Mouse (Mus musculus) limb, embryonic 14.5 days (tissue): ENCODE data around the gene Edem1. TPM values are rescaled to one million over a fixed set of nuclear protein-coding genes. Genes with fewer than 3 reads are reported as not detected.

Experiments used
- ATAC-seq: fragments of 200-750 bp; cut with Nextera tagmentation; 2 replicates; pipeline ENCODE4 v1.8.0; 2017; ENCODE audit warnings: low read depth, moderate number of reproducible peaks, moderate TSS enrichment; ENCODE audit not compliant: low FRiP score
- DNase-seq: peaks from one replicate; pipeline ENCODE4 v3.0.0-alpha.2; 2015; ENCODE audit warnings: low spot score
- H3K27ac ChIP-seq: fragments of 300-500 bp; sonication (generic); replicated peaks from 2 replicates; pipeline ENCODE4 v1.5.1; 2014; ENCODE audit warnings: low read depth, mild to moderate bottlenecking, low read length, moderate library complexity, mixed read lengths
- H3K27me3 ChIP-seq: fragments of 300-500 bp; sonication (generic); 2 replicates; pipeline ENCODE4 v1.6.1; 2014; ENCODE audit warnings: low read length, mixed read lengths; ENCODE audit not compliant: control insufficient read depth, insufficient read depth
- H3K36me3 ChIP-seq: fragments of 300-500 bp; sonication (generic); 2 replicates; pipeline ENCODE4 v1.6.1; 2014; ENCODE audit warnings: mild to moderate bottlenecking, low read length, moderate library complexity, mixed read lengths; ENCODE audit not compliant: control insufficient read depth, insufficient read depth
- H3K4me1 ChIP-seq: fragments of 300-500 bp; sonication (generic); 2 replicates; pipeline ENCODE4 v1.6.1; 2014; ENCODE audit warnings: antibody characterized with exemption, low read length, mixed read lengths; ENCODE audit not compliant: control insufficient read depth, insufficient read depth
- H3K4me2 ChIP-seq: fragments of 300-500 bp; sonication (generic); replicated peaks from 2 replicates; pipeline ENCODE4 v1.6.1; 2014; ENCODE audit warnings: low read depth, mild to moderate bottlenecking, low read length, moderate library complexity; ENCODE audit not compliant: severe bottlenecking
- H3K4me3 ChIP-seq: fragments of 300-500 bp; sonication (generic); replicated peaks from 2 replicates; pipeline ENCODE4 v1.5.1; 2014; ENCODE audit warnings: low read length
- H3K9ac ChIP-seq: fragments of 300-500 bp; sonication (generic); 2 replicates; pipeline ENCODE4 v1.6.1; 2014; ENCODE audit warnings: mild to moderate bottlenecking, low read depth, low read length, moderate library complexity; ENCODE audit not compliant: severe bottlenecking
- H3K9me3 ChIP-seq: fragments of 300-500 bp; sonication (generic); 2 replicates; pipeline ENCODE4 v1.6.1; 2016; ENCODE audit warnings: low read length; ENCODE audit not compliant: control insufficient read depth
- POLR2A ChIP-seq: fragments of 200-500 bp; IDR thresholded peaks from 2 replicates; pipeline ENCODE4 v1.8.0; 2012; ENCODE audit warnings: inconsistent platforms, mild to moderate bottlenecking, moderate library complexity, borderline replicate concordance; ENCODE audit not compliant: insufficient read depth, insufficient read length; ENCODE audit errors: extremely low read depth
- WGBS: fragments of 180-500 bp; shearing (Covaris S2); extraction: QIAGEN DNeasy Blood & Tissue Kit; methylation state at CpG from one replicate; pipeline ENCODE4 v1.1.7; 2014; 5-methylcytosine and 5-hydroxymethylcytosine counted together
- polyA plus RNA-seq, 2 experiments: library from polyadenylated mRNA; depleted of rRNA in 1 of 2; stranded (reverse) in 1 of 2; unstranded in 1 of 2; fragments of >200 nt; fragmentation: Nextera tagmentation in 1 of 2; extraction: Ambion mirVana in 1 of 2; gene quantifications; 2 replicates each; pipeline versions ENCODE4 v1.2.1 to v1.2.3; 2012 to 2014

The Edem1 gene
- polyA plus RNA-seq, 2 experiments: 20.2 to 26.3 TPM

DNA sequence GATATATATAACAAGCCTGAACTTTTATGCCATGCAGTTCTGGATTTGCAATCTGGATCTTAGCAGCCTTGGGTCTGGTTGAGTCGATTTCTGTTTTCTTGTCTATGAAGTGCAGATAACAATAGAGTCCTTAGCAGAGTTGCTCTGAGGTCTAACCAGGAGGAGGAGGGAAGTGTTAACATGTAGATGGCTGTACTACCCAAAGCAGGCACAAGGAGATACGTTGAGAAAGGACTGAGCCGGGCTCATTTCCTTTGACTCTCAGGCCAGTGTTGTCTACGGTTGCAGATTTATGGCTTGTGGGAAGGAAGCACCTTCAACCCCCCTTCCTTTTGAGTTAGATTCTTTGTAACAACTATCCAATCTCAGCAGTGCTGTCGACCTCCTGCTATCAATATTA is 43.6 kb upstream of the Edem1 start:
- H3K27me3 ChIP-seq: no peaks in the 10 kb centered on the region
- no peak for TF ChIP-seq POLR2A
- no peaks in the 10 kb centered on the region for H3K36me3 ChIP-seq
- H3K4me3 ChIP-seq: peak overlapping the region; percentile 100
- DNase-seq (no peak), ATAC-seq (no peak)
- 47% methylated on average over 5 of the region's 5 CpGs for WGBS
- H3K9ac ChIP-seq: 0 out of 2 replicates have a peak overlapping the region, but pooled peaks have one; percentile 95
- no peaks in the 10 kb centered on the region for H3K9me3 ChIP-seq
- H3K4me2 ChIP-seq: peak overlapping the region; percentile 75
- H3K4me1 ChIP-seq: peaks cover 12% of the 10 kb centered on the region
- no peak overlapping the region for H3K27ac ChIP-seq

DNA sequence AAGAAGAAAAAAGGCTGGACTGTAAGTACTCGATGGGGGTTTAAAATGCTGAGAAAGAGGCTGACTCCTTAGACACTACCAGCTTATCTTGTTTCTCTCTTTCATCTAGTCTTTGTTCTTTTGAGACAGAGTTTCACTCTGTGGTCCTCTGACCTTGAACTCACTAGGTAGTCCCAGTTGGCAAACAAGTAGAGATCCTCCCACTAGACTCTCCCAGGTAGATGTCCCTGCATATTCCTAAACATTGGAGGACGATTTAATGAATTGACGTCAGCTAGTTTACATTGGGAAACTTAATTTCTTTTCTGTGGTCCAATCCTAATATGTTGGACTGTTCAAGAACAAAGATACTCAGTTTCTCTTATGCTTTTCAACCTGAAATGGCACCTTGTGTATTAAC is 42.9 kb upstream of the Edem1 start:
- H3K4me2 ChIP-seq: no peak overlapping the region
- no peak overlapping the region for H3K4me3 ChIP-seq
- H3K36me3 ChIP-seq: no peaks in the 10 kb centered on the region
- no peaks in the 10 kb centered on the region for H3K9me3 ChIP-seq
- ATAC-seq (no peak), DNase-seq (no peak)
- peaks cover 12% of the 10 kb centered on the region for H3K4me1 ChIP-seq
- no peak overlapping the region for H3K27ac ChIP-seq
- no peak for TF ChIP-seq POLR2A
- no peak overlapping the region for H3K9ac ChIP-seq
- 94% methylated on average over 3 of the region's 3 CpGs for WGBS
- H3K27me3 ChIP-seq: no peaks in the 10 kb centered on the region

DNA sequence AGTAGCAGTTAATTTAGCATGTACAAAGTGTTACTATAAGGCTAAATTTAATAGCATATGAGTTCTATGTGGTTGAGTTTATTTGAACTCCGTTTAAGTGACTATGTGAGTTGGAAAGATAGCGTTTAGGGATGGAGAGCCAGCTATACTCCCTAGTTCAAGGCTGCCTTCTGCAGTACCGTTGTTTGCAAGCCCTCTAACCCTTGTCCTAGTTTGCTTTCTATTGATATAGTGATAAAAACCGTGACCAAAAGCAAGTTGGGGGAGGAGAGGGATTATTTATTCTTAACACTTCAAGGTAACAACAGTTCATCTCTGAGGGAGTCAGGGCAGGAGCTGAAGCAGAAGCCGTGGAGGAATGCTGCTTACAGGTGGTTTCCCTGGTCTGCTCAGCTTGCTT is 36.9 kb upstream of the Edem1 start:
- H3K4me2 ChIP-seq: no peak overlapping the region
- ATAC-seq: no peak
- WGBS: 76% methylated on average over 5 of the region's 5 CpGs
- no peaks in the 10 kb centered on the region for H3K9me3 ChIP-seq
- H3K4me3 ChIP-seq: no peak overlapping the region
- no peak overlapping the region for H3K27ac ChIP-seq
- H3K27me3 ChIP-seq: no peaks in the 10 kb centered on the region
- no peak for TF ChIP-seq POLR2A
- H3K9ac ChIP-seq: no peak overlapping the region
- H3K36me3 ChIP-seq: no peaks in the 10 kb centered on the region
- peaks cover under 1% of the 10 kb centered on the region; the same call in 1 of the 2 replicates for H3K4me1 ChIP-seq
- DNase-seq: no peak

DNA sequence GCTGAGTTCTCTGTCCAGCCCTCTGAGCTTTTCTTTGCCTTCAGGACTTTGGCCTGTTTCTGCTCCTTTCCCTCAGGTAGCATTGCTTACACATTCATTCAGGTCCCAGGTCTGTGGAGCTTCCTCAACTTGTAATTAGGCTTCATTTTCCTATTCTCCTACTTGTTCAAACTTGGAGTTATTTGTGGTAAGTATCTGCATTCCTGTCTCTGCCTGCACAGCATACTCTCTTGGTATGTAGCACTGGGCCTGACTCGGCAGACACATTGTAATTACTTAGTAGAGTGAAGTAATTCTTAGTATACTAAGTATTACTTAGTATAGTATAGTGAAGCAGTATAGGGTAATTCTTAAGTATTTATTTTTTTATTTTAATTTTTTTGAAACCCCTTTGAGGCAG is 32.5 kb upstream of the Edem1 start:
- no peaks in the 10 kb centered on the region for H3K27me3 ChIP-seq
- ATAC-seq (no peak), DNase-seq (no peak)
- TF ChIP-seq POLR2A: no peak
- 65% methylated on average over 1 of the region's 1 CpGs for WGBS
- peaks cover 4% of the 10 kb centered on the region; the same call in 1 of the 2 replicates for H3K4me1 ChIP-seq
- no peak overlapping the region for H3K4me3 ChIP-seq
- no peak overlapping the region for H3K9ac ChIP-seq
- no peaks in the 10 kb centered on the region for H3K9me3 ChIP-seq
- no peak overlapping the region for H3K4me2 ChIP-seq
- no peak overlapping the region for H3K27ac ChIP-seq
- no peaks in the 10 kb centered on the region for H3K36me3 ChIP-seq

DNA sequence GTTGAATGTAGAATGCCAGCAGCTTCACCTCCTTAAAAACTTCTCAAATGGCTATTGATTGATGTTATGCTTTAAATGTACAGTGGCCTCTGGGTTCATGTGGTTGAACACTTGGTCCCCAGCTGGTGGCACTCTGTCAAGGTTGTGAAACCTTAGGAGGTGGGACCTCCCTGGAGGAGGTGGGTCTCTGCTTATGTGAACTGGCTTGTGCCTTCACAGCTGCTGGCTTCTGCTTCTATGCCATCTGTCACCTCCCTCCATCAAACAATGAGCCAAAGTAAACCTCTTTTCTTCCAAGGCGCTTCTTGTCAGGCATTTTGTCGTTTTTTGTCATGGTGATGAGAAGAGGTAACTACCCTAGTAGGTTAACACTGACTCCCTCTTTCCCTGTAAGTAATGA is 31.7 kb upstream of the Edem1 start:
- no peak for DNase-seq
- Histone ChIP-seq H3K4me3 (no peak overlapping the region), H3K27me3 (no peaks in the 10 kb centered on the region), H3K9ac (no peak overlapping the region), H3K36me3 (no peaks in the 10 kb centered on the region), H3K4me2 (no peak overlapping the region), H3K9me3 (no peaks in the 10 kb centered on the region), H3K27ac (no peak overlapping the region), H3K4me1 (peaks cover 4% of the 10 kb centered on the region; the same call in 1 of the 2 replicates)
- WGBS: 57% methylated on average over 2 of the region's 2 CpGs
- no peak for TF ChIP-seq POLR2A
- peak; percentile 60; the same call in 1 of the 2 replicates for ATAC-seq

DNA sequence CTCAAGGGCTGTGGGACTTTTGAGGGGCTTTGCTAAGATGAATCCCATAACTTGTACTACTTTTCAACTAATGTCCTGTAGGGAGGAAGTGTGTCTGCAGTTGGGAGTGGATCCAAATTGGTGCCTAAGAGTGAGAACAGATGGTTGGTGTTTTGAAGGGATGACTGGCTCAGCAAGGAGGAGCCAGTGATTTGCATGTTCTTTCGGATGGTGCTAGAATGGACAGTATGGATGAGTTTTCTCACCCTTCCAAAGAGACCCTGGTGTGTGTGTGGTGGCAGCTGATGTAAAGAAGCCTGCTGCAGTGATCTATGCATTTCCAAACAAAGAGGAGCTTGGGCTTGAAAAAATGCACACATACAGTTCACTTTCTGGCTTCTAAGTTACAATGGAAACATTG is 23.2 kb upstream of the Edem1 start:
- H3K27me3 ChIP-seq: no peaks in the 10 kb centered on the region
- WGBS: 37% methylated on average over 1 of the region's 1 CpGs
- ATAC-seq: no peak

More for the DNA sequence above, 23.2 kb upstream of the Edem1 start:
- DNase-seq: no peak
- Histone ChIP-seq H3K4me2 (no peak overlapping the region), H3K36me3 (no peaks in the 10 kb centered on the region), H3K4me3 (no peak overlapping the region), H3K9me3 (no peaks in the 10 kb centered on the region), H3K27ac (no peak overlapping the region), H3K9ac (no peak overlapping the region), H3K4me1 (no peaks in the 10 kb centered on the region)
- no peak for TF ChIP-seq POLR2A
